Mouse (Mus musculus) heart, adult 2 months (tissue): ENCODE results near the gene Wdr18. TPM values are rescaled to one million over a fixed set of nuclear protein-coding genes. Genes with fewer than 3 reads are reported as not detected.
A peak's percentile ranks its signal among the peaks of the same experiment; 100 is the strongest.

Experiments used
- DNase-seq, 2 experiments: peaks; one replicate each; pipeline ENCODE4 v3.0.0; 2021
- H3K27ac ChIP-seq: fragments of 200-600 bp; 2 replicates; pipeline ENCODE4 v1.8.1; 2022
- H3K27me3 ChIP-seq: fragments of 200-500 bp; 2 replicates; pipeline ENCODE4 v1.6.1; 2012; ENCODE audit warnings: mild to moderate bottlenecking, low read length, inconsistent platforms, mixed read lengths; ENCODE audit not compliant: control insufficient read depth, insufficient read depth
- H3K36me3 ChIP-seq: fragments of 200-500 bp; 2 replicates; pipeline ENCODE4 v1.6.1; 2012; ENCODE audit warnings: low read length, inconsistent platforms; ENCODE audit not compliant: control insufficient read depth, insufficient read depth
- H3K4me1 ChIP-seq: fragments of 200-500 bp; 2 replicates; pipeline ENCODE4 v1.6.1; 2011; ENCODE audit warnings: low read length; ENCODE audit not compliant: control insufficient read depth, insufficient read depth
- H3K4me3 ChIP-seq: fragments of 200-600 bp; 2 replicates; pipeline ENCODE4 v1.8.1; 2022
- H3K79me2 ChIP-seq: fragments of 200-500 bp; replicated peaks from 2 replicates; pipeline ENCODE4 v1.6.1; 2012; ENCODE audit warnings: mild to moderate bottlenecking, inconsistent platforms, low read length, moderate library complexity, mixed read lengths; ENCODE audit not compliant: control insufficient read depth, insufficient read depth
- H3K9ac ChIP-seq: fragments of 200-500 bp; 2 replicates; pipeline ENCODE4 v1.6.1; 2012; ENCODE audit warnings: low read depth, mild to moderate bottlenecking, control low read depth, inconsistent platforms, low read length, mixed read lengths
- CTCF ChIP-seq: fragments of 200-600 bp; IDR thresholded peaks from 2 replicates; pipeline ENCODE4 v1.8.1; 2022; ENCODE audit warnings: antibody characterized with exemption, mild to moderate bottlenecking, moderate library complexity
- EP300 ChIP-seq: fragments of 200-500 bp; IDR thresholded peaks from 2 replicates; pipeline ENCODE4 v1.6.1; 2011; ENCODE audit warnings: low read depth, low read length, control low read depth; ENCODE audit not compliant: insufficient read depth
- POLR2A ChIP-seq: fragments of 200-500 bp; IDR thresholded peaks from 2 replicates; pipeline ENCODE4 v1.6.1; 2011; ENCODE audit warnings: mild to moderate bottlenecking, low read depth, low read length, control low read depth; ENCODE audit not compliant: insufficient read depth
- WGBS: fragments of 180-500 bp; shearing (Covaris S2); methylation state at CpG from one replicate; pipeline ENCODE4 v1.1.7; 2018; 5-methylcytosine and 5-hydroxymethylcytosine counted together
- intact Hi-C: fragments of 180-260 bp; cut with DNase I; formaldehyde crosslinking; loops from one replicate; pipeline ENCODE4 v1.15.1; 2025
- polyA plus RNA-seq: library from polyadenylated mRNA; depleted of rRNA; stranded (reverse); fragments of >200 nt; gene quantifications from 2 replicates; pipeline ENCODE4 v1.2.3, GENCODE M21; 2012; rRNA removed
- total RNA-seq, 2 experiments: library from RNA; stranded (reverse); gene quantifications; 2 replicates each; pipeline ENCODE4 v1.2.3; 2021

Wdr18 gene
- total and polyA plus RNA-seq, 3 experiments, result 27.8 to 32.2 (median 29.4) TPM

DNA sequence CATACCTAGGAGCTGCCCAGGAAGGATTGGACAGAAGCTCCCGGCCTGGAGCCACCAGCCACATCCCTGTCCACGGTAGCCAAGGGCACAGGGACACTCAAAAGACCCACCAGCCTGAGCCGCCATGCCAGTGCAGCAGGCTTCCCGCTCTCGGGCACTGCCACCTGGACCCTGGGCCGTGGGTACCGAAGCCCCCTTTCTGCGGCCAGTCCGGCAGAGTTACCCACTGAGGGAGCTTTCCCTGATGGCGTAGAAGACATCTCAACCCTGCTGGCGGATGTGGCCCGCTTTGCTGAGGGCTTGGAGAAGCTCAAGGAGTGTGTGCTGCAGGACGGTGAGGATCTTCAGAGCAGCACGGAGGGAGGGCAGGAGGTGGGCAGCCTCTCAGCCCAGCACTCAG is 57.8 kb downstream of the Wdr18 start:
- Histone ChIP-seq H3K9ac (peak overlapping the region; percentile 36), H3K36me3 (no peaks in the 10 kb centered on the region), H3K4me3 (no peak overlapping the region), H3K79me2 (no peaks in the 10 kb centered on the region), H3K27me3 (no peaks in the 10 kb centered on the region), H3K4me1 (no peaks in the 10 kb centered on the region; the same call in 1 of the 2 replicates), H3K27ac (peak overlapping the region; percentile 48)
- intact Hi-C loops, result loop anchor here (2.0 kb wide), 1 partner anchor 15 kb away; no protein-coding TSS in a partner anchor
- DNase-seq, result peak in 1 of 2 experiments; percentile 42
- WGBS, result 82% methylated on average over 14 of the region's 14 CpGs
- no peak for TF ChIP-seq POLR2A
- no peak for TF ChIP-seq CTCF

- H3K4me3 ChIP-seq, result no peak overlapping the region
- H3K36me3 ChIP-seq, result no peaks in the 10 kb centered on the region
- intact Hi-C loops, result loop anchor here (2.0 kb wide), 1 partner anchor 16 kb away; no protein-coding TSS in a partner anchor
- DNase-seq, result peak; percentile 60 to 72
- peak overlapping the region; percentile 71 for H3K27ac ChIP-seq
- peak; percentile 32 for TF ChIP-seq CTCF
- TF ChIP-seq EP300, result no peak
- no peak for TF ChIP-seq POLR2A
- no peaks in the 10 kb centered on the region for H3K27me3 ChIP-seq
- no peaks in the 10 kb centered on the region for H3K79me2 ChIP-seq
- WGBS, result 12% methylated on average over 15 of the region's 15 CpGs
- no peaks in the 10 kb centered on the region; the same call in 1 of the 2 replicates for H3K4me1 ChIP-seq
- H3K9ac ChIP-seq, result peak overlapping the region; percentile 27; the same call in 1 of the 2 replicates
Observed at GRCm38 (mm10) chr10:80018739-80019297, 58.9 kb downstream of the Wdr18 start.

DNA sequence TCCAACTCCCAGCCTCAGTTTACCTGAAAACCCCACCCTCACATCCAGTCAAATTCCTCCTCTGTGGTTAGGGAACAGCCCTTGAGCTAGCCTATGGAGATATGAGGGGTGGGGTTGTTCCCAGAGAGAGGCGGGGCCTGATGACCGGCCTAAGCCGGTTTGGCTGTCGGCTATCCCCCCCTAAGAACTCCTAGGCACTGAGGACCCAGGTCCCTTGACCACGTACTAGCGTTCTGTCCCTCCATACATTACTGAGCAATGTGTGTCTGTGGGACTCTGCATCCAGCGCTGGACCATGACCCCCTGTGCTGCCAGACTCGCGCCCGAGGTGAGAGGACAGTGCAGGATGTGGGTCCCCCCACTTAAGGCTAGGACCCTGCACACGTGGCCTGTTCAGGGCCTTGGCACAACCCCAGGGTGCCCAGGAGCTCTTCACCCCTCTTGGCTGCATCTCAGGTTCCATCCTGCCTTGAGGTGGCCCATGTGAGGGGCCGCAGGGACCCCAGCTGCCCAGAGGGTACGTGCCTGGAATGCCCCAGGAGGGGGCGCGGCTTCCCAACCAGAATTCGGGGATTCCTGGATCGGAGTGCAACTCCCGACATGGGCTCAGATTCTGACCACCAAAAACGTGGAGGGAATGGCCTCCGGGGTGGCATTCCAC is 59.6 kb downstream of the Wdr18 start:
- Histone ChIP-seq H3K27me3 (no peaks in the 10 kb centered on the region), H3K79me2 (no peaks in the 10 kb centered on the region), H3K9ac (peak overlapping the region; percentile 15; the same call in 1 of the 2 replicates), H3K4me3 (no peak overlapping the region; the same call in 1 of the 2 replicates), H3K27ac (peak overlapping the region; percentile 71), H3K36me3 (no peaks in the 10 kb centered on the region), H3K4me1 (peaks cover 1% of the 10 kb centered on the region; the same call in 1 of the 2 replicates)
- peak; percentile 50 to 59 for DNase-seq
- TF ChIP-seq EP300 (no peak), CTCF (peak; percentile 37)
- 47% methylated on average over 20 of the region's 20 CpGs for WGBS
- intact Hi-C loops, result loop anchor here (2.0 kb wide), 1 partner anchor 17 kb away; no protein-coding TSS in a partner anchor

Other genes starting within 250 kb of the Wdr18 start
Only the 30 nearest of the 33 such genes appear.
- not detected for gene Fgf22, start 205.1 kb upstream of the Wdr18 start, total RNA-seq
- not detected in 2 replicates for gene Fgf22, start 205.1 kb upstream of the Wdr18 start, polyA plus RNA-seq
- gene Rnf126, start 193.2 kb upstream of the Wdr18 start, total RNA-seq, result 10 to 100 TPM; 22.9 to 23.6 TPM
- 41.4 and 48.0 TPM in 2 replicates for gene Rnf126, start 193.2 kb upstream of the Wdr18 start, polyA plus RNA-seq
- 1 to 10 TPM; 3.8 to 4.7 TPM for gene Fstl3, start 182.9 kb upstream of the Wdr18 start, total RNA-seq
- 9.7 and 11.9 TPM in 2 replicates for gene Fstl3, start 182.9 kb upstream of the Wdr18 start, polyA plus RNA-seq
- gene Prss57, start 169.2 kb upstream of the Wdr18 start, total RNA-seq, result not detected
- gene Prss57, start 169.2 kb upstream of the Wdr18 start, polyA plus RNA-seq, result 0.08 and 0.20 TPM in 2 replicates
- 10 to 100 TPM; 51.4 to 55.6 TPM for gene Palm, start 166.6 kb upstream of the Wdr18 start, total RNA-seq
- gene Palm, start 166.6 kb upstream of the Wdr18 start, polyA plus RNA-seq, result 31.4 and 36.6 TPM in 2 replicates
- gene Misp, start 139.2 kb upstream of the Wdr18 start, total RNA-seq, result under 1 TPM; 0.50 to 0.52 TPM
- 0.26 and 0.82 TPM in 2 replicates for gene Misp, start 139.2 kb upstream of the Wdr18 start, polyA plus RNA-seq
- 10 to 100 TPM; 43.9 to 51.8 TPM for gene Ptbp1, start 105.7 kb upstream of the Wdr18 start, total RNA-seq
- 47.5 and 52.6 TPM in 2 replicates for gene Ptbp1, start 105.7 kb upstream of the Wdr18 start, polyA plus RNA-seq
- gene Prtn3, start 85.7 kb upstream of the Wdr18 start, total RNA-seq, result 1 to 10 TPM in 1 of 2 experiments, under 1 TPM in 1; 0.55 to 1.2 TPM
- 0.84 TPM in 1 of 2 replicates, not detected in the other for gene Prtn3, start 85.7 kb upstream of the Wdr18 start, polyA plus RNA-seq
- gene Plppr3, start 85.5 kb upstream of the Wdr18 start, total RNA-seq, result under 1 TPM; 0.20 to 0.31 TPM
- 0.50 and 0.80 TPM in 2 replicates for gene Plppr3, start 85.5 kb upstream of the Wdr18 start, polyA plus RNA-seq
- not detected for gene Elane, start 73.9 kb upstream of the Wdr18 start, total RNA-seq
- 0.23 TPM in 1 of 2 replicates, not detected in the other for gene Elane, start 73.9 kb upstream of the Wdr18 start, polyA plus RNA-seq
- gene Cfd, start 69.3 kb upstream of the Wdr18 start, total RNA-seq, result 10 to 100 TPM; 22.9 to 98.7 TPM
- 85.9 and 490 TPM in 2 replicates for gene Cfd, start 69.3 kb upstream of the Wdr18 start, polyA plus RNA-seq
- gene Med16, start 51.2 kb upstream of the Wdr18 start, total RNA-seq, result 10 to 100 TPM; 40.8 to 54.1 TPM
- 54.9 and 62.4 TPM in 2 replicates for gene Med16, start 51.2 kb upstream of the Wdr18 start, polyA plus RNA-seq
- gene Gm26602, start 49.3 kb upstream of the Wdr18 start, total RNA-seq, result not detected
- not detected in 2 replicates for gene Gm26602, start 49.3 kb upstream of the Wdr18 start, polyA plus RNA-seq
- gene Kiss1r, start 43.2 kb upstream of the Wdr18 start, total RNA-seq, result under 1 TPM; 0.10 to 0.25 TPM
- gene Kiss1r, start 43.2 kb upstream of the Wdr18 start, polyA plus RNA-seq, result 0.79 and 1.5 TPM in 2 replicates
- gene R3hdm4, start 38.9 kb upstream of the Wdr18 start, total RNA-seq, result 10 to 100 TPM; 82.4 to 85.6 TPM
- 119 and 123 TPM in 2 replicates for gene R3hdm4, start 38.9 kb upstream of the Wdr18 start, polyA plus RNA-seq
- gene Arid3a, start 33.1 kb upstream of the Wdr18 start, total RNA-seq, result 1 to 10 TPM; 1.3 to 1.5 TPM
- gene Arid3a, start 33.1 kb upstream of the Wdr18 start, polyA plus RNA-seq, result 0.88 and 1.7 TPM in 2 replicates
- under 1 TPM; 0.20 to 0.31 TPM for gene Grin3b, start 10.6 kb downstream of the Wdr18 start, total RNA-seq
- gene Grin3b, start 10.6 kb downstream of the Wdr18 start, polyA plus RNA-seq, result 0.20 and 0.29 TPM in 2 replicates
- 100 to 1,000 TPM; 109 to 124 TPM for gene Tmem259, start 24.2 kb downstream of the Wdr18 start, total RNA-seq
- gene Tmem259, start 24.2 kb downstream of the Wdr18 start, polyA plus RNA-seq, result 184 and 220 TPM in 2 replicates
- 10 to 100 TPM; 30.2 to 39.3 TPM for gene Cnn2, start 28.4 kb downstream of the Wdr18 start, total RNA-seq
- 52.5 and 60.7 TPM in 2 replicates for gene Cnn2, start 28.4 kb downstream of the Wdr18 start, polyA plus RNA-seq
- gene Abca7, start 36.3 kb downstream of the Wdr18 start, total RNA-seq, result 1 to 10 TPM; 6.6 to 8.0 TPM
- 9.2 and 10.8 TPM in 2 replicates for gene Abca7, start 36.3 kb downstream of the Wdr18 start, polyA plus RNA-seq
- 1 to 10 TPM; 3.5 to 5.1 TPM for gene Arhgap45, start 56.5 kb downstream of the Wdr18 start, total RNA-seq
- gene Arhgap45, start 56.5 kb downstream of the Wdr18 start, polyA plus RNA-seq, result 8.9 and 16.6 TPM in 2 replicates
- 10 to 100 TPM; 78.3 to 89.8 TPM for gene Polr2e, start 79.6 kb downstream of the Wdr18 start, total RNA-seq
- gene Polr2e, start 79.6 kb downstream of the Wdr18 start, polyA plus RNA-seq, result 182 and 194 TPM in 2 replicates
- gene Gpx4, start 87.0 kb downstream of the Wdr18 start, total RNA-seq, result 1,000 to 10,000 TPM in 1 of 2 experiments, 100 to 1,000 TPM in 1; 832 to 1,055 TPM
- 860 and 993 TPM in 2 replicates for gene Gpx4, start 87.0 kb downstream of the Wdr18 start, polyA plus RNA-seq
- gene Sbno2, start 145.4 kb downstream of the Wdr18 start, total RNA-seq, result 10 to 100 TPM; 10.6 to 11.2 TPM
- gene Sbno2, start 145.4 kb downstream of the Wdr18 start, polyA plus RNA-seq, result 16.9 and 18.0 TPM in 2 replicates
- 100 to 1,000 TPM; 140 to 161 TPM for gene Stk11, start 155.7 kb downstream of the Wdr18 start, total RNA-seq
- gene Stk11, start 155.7 kb downstream of the Wdr18 start, polyA plus RNA-seq, result 127 and 144 TPM in 2 replicates
- gene Atp5d, start 178.5 kb downstream of the Wdr18 start, total RNA-seq, result 1,000 to 10,000 TPM; 1,015 to 1,150 TPM
- gene Atp5d, start 178.5 kb downstream of the Wdr18 start, polyA plus RNA-seq, result 1,139 and 1,938 TPM in 2 replicates
- gene Cbarp, start 180.7 kb downstream of the Wdr18 start, total RNA-seq, result 1 to 10 TPM; 3.9 to 4.9 TPM
- 3.0 and 4.3 TPM in 2 replicates for gene Cbarp, start 180.7 kb downstream of the Wdr18 start, polyA plus RNA-seq
- 100 to 1,000 TPM in 1 of 2 experiments, 10 to 100 TPM in 1; 96.2 to 102 TPM for gene Midn, start 188.1 kb downstream of the Wdr18 start, total RNA-seq
- 50.1 and 74.5 TPM in 2 replicates for gene Midn, start 188.1 kb downstream of the Wdr18 start, polyA plus RNA-seq
- 10 to 100 TPM; 34.2 to 43.2 TPM for gene Cirbp, start 205.8 kb downstream of the Wdr18 start, total RNA-seq
- gene Cirbp, start 205.8 kb downstream of the Wdr18 start, polyA plus RNA-seq, result 62.5 and 85.8 TPM in 2 replicates
- 1 to 10 TPM; 5.9 to 6.0 TPM for gene 1600002K03Rik, start 212.8 kb downstream of the Wdr18 start, total RNA-seq
- 5.6 and 6.3 TPM in 2 replicates for gene 1600002K03Rik, start 212.8 kb downstream of the Wdr18 start, polyA plus RNA-seq